Mouse (Mus musculus): ENCODE measurements around the gene Tcf12.

DNA sequence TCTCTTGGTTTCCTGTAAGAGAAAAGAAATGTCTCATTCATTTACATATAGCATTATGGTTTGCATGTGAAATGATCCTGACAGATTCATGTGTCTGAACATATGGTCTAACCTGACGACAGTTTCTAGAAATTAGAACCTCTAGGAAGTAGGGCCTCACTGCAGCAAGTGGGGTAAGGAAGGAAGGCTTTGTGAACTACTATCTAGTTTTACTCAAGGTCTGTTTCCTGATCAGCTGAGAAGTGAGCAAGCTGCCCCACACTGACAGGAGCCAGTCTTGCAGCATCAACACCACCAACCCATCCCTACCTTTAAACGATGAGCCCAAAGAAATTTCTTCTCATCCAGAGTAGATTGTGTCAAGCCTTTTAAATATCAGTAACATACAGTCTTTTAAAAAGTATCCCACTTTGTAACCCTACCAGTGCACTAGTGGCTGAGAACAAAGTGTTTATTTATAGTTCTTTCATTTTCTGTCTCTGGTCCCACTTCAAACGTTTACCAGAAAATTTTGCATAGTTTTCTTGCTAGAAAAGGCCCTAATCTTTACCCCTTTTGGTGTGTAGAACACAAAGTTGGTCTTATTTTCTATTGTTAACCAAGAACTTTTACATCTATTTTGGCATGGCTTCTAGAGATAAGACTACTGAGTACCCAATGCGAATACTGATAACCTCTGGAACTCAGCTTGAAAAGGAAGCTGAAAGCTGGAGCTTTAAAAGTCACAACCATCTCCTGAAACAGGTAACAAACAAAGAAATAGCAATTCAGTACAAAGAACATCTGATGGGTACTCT lies 96.9 kb downstream of the Tcf12 start:
- TF ChIP-seq CTCF (conservative IDR thresholded peaks at IDR 0.05; ENCODE audit: low read length) (no peak), POU5F1 (IDR thresholded peaks at IDR 0.05; ENCODE audit: borderline replicate concordance, low read length) (no peak), NANOG (IDR thresholded peaks at IDR 0.05; ENCODE audit: borderline replicate concordance, low read length) (no peak)

Data from E14TG2a.4 (cell line).